ENCODE assay signal across 7 mouse cellular contexts in genomic region chr8:122234055-122234454, GRCm38 (mm10). TPM values are rescaled to one million over a fixed set of nuclear protein-coding genes. Genes with fewer than 3 reads are reported as not detected.
A peak's percentile ranks its signal among the peaks of the same experiment; 100 is the strongest.
DNase-seq lines count a peak whose midpoint lies in the region; ATAC-seq and TF ChIP-seq lines count a peak whose summit lies in the region.

No protein-coding gene starts in this region.

- no peak overlapping the region for H3K9ac ChIP-seq in neural tube, embryonic 15.5 days (replicated peaks)

- no peak overlapping the region for H3K4me2 ChIP-seq in neural tube, embryonic 15.5 days

- DNase-seq in neural tube, embryonic 10.5 days (ENCODE audit: extremely low spot score, low spot score), result peak; percentile 37
- peak; percentile 45 to 56 for DNase-seq in cerebellum, adult 2 months
- peak; percentile 46 to 61 for DNase-seq in gastrocnemius, postnatal 4 days (ENCODE audit: low spot score in 2 of 2)
- peak; percentile 64 for DNase-seq in kidney, postnatal 10 days
- peak; percentile 75 to 77 for DNase-seq in lung, postnatal 4 days
- no peak for DNase-seq in thymus, postnatal 14 days

- H3K4me1 ChIP-seq in neural tube, embryonic 15.5 days, result peaks cover 24% of the 10 kb centered on the region
- H3K4me1 ChIP-seq in cerebellum, adult 2 months (ENCODE audit: control insufficient read depth, insufficient read depth, low read length), result peaks cover 9% of the 10 kb centered on the region; the same call in 1 of the 2 replicates

- no peak for ATAC-seq in neural tube, embryonic 15.5 days (ENCODE audit: low FRiP score)

- H3K27me3 ChIP-seq in neural tube, embryonic 15.5 days (replicated peaks), result peaks cover 28% of the 10 kb centered on the region
- no peaks in the 10 kb centered on the region for H3K27me3 ChIP-seq in cerebellum, adult 2 months (ENCODE audit: control insufficient read depth, insufficient read depth, low read length)

- no peaks in the 10 kb centered on the region for H3K36me3 ChIP-seq in neural tube, embryonic 15.5 days

- no peak overlapping the region for H3K4me3 ChIP-seq in neural tube, embryonic 15.5 days (replicated peaks)
- no peak overlapping the region for H3K4me3 ChIP-seq in cerebellum, adult 2 months (replicated peaks; ENCODE audit: insufficient read depth, low read depth, low read length)

- TF ChIP-seq CTCF in cerebellum, adult 2 months (IDR thresholded peaks at IDR 0.05; ENCODE audit: borderline replicate concordance, insufficient read depth, low read depth, low read length), result peak; percentile 31; the same call in 1 of the 2 replicates

- WGBS in neural tube, embryonic 15.5 days, result 37% methylated on average over 11 of the region's 11 CpGs
- 19% methylated on average over 11 of the region's 11 CpGs for WGBS in cerebellum, adult 2 months

- H3K9me3 ChIP-seq in neural tube, embryonic 15.5 days (replicated peaks), result no peaks in the 10 kb centered on the region

- TF ChIP-seq POLR2A in cerebellum, adult 2 months (IDR thresholded peaks at IDR 0.05; ENCODE audit: borderline replicate concordance, insufficient read depth, low read length), result no peak

- no peak overlapping the region for H3K27ac ChIP-seq in neural tube, embryonic 15.5 days (replicated peaks)
- H3K27ac ChIP-seq in cerebellum, adult 2 months (ENCODE audit: insufficient read depth, low read length), result no peak overlapping the region

RNA-seq across cellular contexts. Expression of gene Zfpm1, which starts 47.9 kb away (rescaled TPM):
- polyA plus RNA-seq in neural tube, embryonic 15.5 days (2015; fragmentation: Nextera tagmentation; extraction: Ambion mirVana), result 1.00 and 1.4 TPM in 2 replicates
- 19.6 and 20.1 TPM in 2 replicates for polyA plus RNA-seq in cerebellum, adult 2 months (2012; rRNA removed)
- 10 to 100 TPM; 10.6 to 13.6 TPM for total RNA-seq in gastrocnemius, postnatal 4 days (2021)
